ENCODE assay signal across 25 mouse cellular contexts in genomic region chr3:51391591-51391990, GRCm38 (mm10). TPM values are rescaled to one million over a fixed set of nuclear protein-coding genes. Genes with fewer than 3 reads are reported as not detected.
"Had no signal": no experiment of that assay in that cellular context is flagged by ENCODE, and none has a peak within 500 bp of the region (broad histone marks: within the 10 kb centered on the region; RNA-seq: fewer than 3 reads in every experiment).

No protein-coding gene starts in this region.

- DNase-seq: kidney, postnatal 25 days; layer of hippocampus, adult 9-11 months; liver; lung, adult 18-20 months; lung, postnatal 10 days; lung, postnatal 36 days; thymus, adult 2 months; thymus, postnatal 14 days; thymus, postnatal 4 days had no signal

- ATAC-seq: liver, embryonic 12.5 days; midbrain, embryonic 16.5 days had no signal

- H3K27ac ChIP-seq: kidney, postnatal 0 days; layer of hippocampus, adult 2 months; limb, embryonic 10.5 days; limb, embryonic 13.5 days; liver, embryonic 12.5 days; liver, embryonic 15.5 days; lung, embryonic 15.5 days; midbrain, embryonic 12.5 days; neural tube, embryonic 13.5 days had no signal

- H3K9ac ChIP-seq: limb, embryonic 13.5 days; liver, embryonic 12.5 days; liver, embryonic 15.5 days; lung, embryonic 15.5 days; midbrain, embryonic 12.5 days; neural tube, embryonic 13.5 days had no signal

- H3K4me3 ChIP-seq: layer of hippocampus, adult 2 months; limb, embryonic 10.5 days; limb, embryonic 13.5 days; liver, embryonic 12.5 days; liver, embryonic 15.5 days; lung, embryonic 15.5 days; midbrain, embryonic 12.5 days; myocyte; neural tube, embryonic 13.5 days had no signal

- H3K9me3 ChIP-seq: limb, embryonic 10.5 days; limb, embryonic 13.5 days; liver, embryonic 12.5 days; liver, embryonic 15.5 days; lung, embryonic 15.5 days; midbrain, embryonic 12.5 days; neural tube, embryonic 13.5 days had no signal

- H3K4me2 ChIP-seq: limb, embryonic 13.5 days; liver, embryonic 12.5 days; liver, embryonic 15.5 days; lung, embryonic 15.5 days; midbrain, embryonic 12.5 days; neural tube, embryonic 13.5 days had no signal

- H3K36me3 ChIP-seq: limb, embryonic 10.5 days; limb, embryonic 13.5 days; liver, embryonic 12.5 days; liver, embryonic 15.5 days; lung, embryonic 15.5 days; midbrain, embryonic 12.5 days; neural tube, embryonic 13.5 days had no signal

RNA-seq across cellular contexts. Expression of gene Mgarp, which starts 4.9 kb away (rescaled TPM):
- total RNA-seq: layer of hippocampus, adult 2 months; left cerebral cortex, adult 18-20 months; left cerebral cortex, postnatal 25 days; megakaryocyte-erythroid progenitor cell, adult 5-6 weeks; monocyte, adult 5-6 weeks; neutrophil, adult 5-6 weeks had no signal
